Mouse (Mus musculus) ES-E14 (cell line): ENCODE measurements around the gene Spag17.

Source experiments
- CHD2 ChIP-seq: IDR thresholded peaks from 2 replicates; pipeline ENCODE4 v1.6.1; 2014; ENCODE audit warnings: mild to moderate bottlenecking, low read depth, low read length, inconsistent platforms
- HCFC1 ChIP-seq: IDR thresholded peaks from 2 replicates; pipeline ENCODE4 v1.6.1; 2012; ENCODE audit warnings: low read length, inconsistent platforms, borderline replicate concordance; ENCODE audit not compliant: insufficient read depth
- MAFK ChIP-seq: IDR thresholded peaks from 2 replicates; pipeline ENCODE4 v1.6.1; 2014; ENCODE audit warnings: mild to moderate bottlenecking, low read depth, low read length, inconsistent platforms; ENCODE audit not compliant: insufficient read depth
- ZC3H11A ChIP-seq: IDR thresholded peaks from 2 replicates; pipeline ENCODE4 v1.6.1; 2012; ENCODE audit warnings: low read depth, mild to moderate bottlenecking, inconsistent platforms, low read length, borderline replicate concordance

- no peak for TF ChIP-seq HCFC1
- TF ChIP-seq CHD2 = no peak
- TF ChIP-seq MAFK = no peak
- no peak for TF ChIP-seq ZC3H11A
Observed at GRCm38 (mm10) chr3:99842808-99843207, 42.4 kb upstream of the Spag17 start.
